Mouse (Mus musculus): Measurements from ENCODE around the gene Zfp758.
A peak's percentile ranks its signal among the peaks of the same experiment; 100 is the strongest.
"Not testable (repeated sequence)": the region's sequence is repeated elsewhere in the genome, so short reads cannot be mapped to it uniquely, and the experiment has no call there.

The Zfp758 gene

GRCm38 (mm10) chr17:22361101-22361781, at the start of gene Zfp758, which contains the start of gene Zfp944:
Gene Zfp758 (plus strand): TSS chr17:22361453.
Gene Zfp944 (minus strand): TSS chr17:22361400.
- peak; percentile 44 for DNase-seq

- DNase-seq: peak; percentile 15
Observed at GRCm38 (mm10) chr17:22314219-22314618, 47.0 kb upstream of the Zfp758 start.

GRCm38 (mm10) chr17:22314730-22315226, 46.5 kb upstream of the Zfp758 start, which contains the start of gene CT030661.1:
Gene CT030661.1 (minus strand): TSS chr17:22314837.
- DNase-seq: peak; percentile 87

GRCm38 (mm10) chr17:22315247-22315646, 46.0 kb upstream of the Zfp758 start:
- DNase-seq: not testable (repeated sequence)

GRCm38 (mm10) chr17:22352794-22353193, 8.5 kb upstream of the Zfp758 start:
- DNase-seq: peak; percentile 48

- DNase-seq: no peak
Observed at GRCm38 (mm10) chr17:22360572-22360971, 681 bp upstream of the Zfp758 start.

GRCm38 (mm10) chr17:22363895-22364294, 2.6 kb downstream of the Zfp758 start:
- no peak for DNase-seq

GRCm38 (mm10) chr17:22410756-22411155, 49.5 kb downstream of the Zfp758 start:
- DNase-seq: peak; percentile 41

- peak; percentile 76 for DNase-seq
Observed at GRCm38 (mm10) chr17:22417510-22417909, 56.3 kb downstream of the Zfp758 start.

- DNase-seq: peak; percentile 78
Observed at GRCm38 (mm10) chr17:22423952-22424617, 62.8 kb downstream of the Zfp758 start, which contains the start of gene Zfp946. Gene Zfp946 (plus strand): TSS chr17:22424222.

- DNase-seq: peak; percentile 4
Observed at GRCm38 (mm10) chr17:22424636-22425354, 63.5 kb downstream of the Zfp758 start.

Measured in thymus, postnatal 14 days (tissue).